Comparison of ENCODE assay signal across 7 mouse cellular contexts in the genomic region with DNA sequence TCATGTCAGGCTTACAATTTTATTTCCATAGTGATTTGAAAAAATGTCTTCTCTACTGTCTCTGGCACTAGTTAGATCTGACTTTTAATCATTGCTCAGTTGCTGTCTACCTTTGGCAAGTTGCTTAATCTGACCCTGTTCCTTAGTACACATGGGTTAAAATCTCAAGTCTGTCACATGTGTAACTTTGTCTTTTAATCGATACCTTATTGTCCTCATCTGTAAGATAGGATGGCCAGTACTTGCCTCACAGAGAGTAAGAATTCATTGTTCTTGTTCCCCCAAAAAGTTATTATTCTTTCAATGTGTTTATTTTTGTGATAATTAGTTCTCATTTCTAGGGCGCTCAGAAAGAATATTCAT. TPM values are rescaled to one million over a fixed set of nuclear protein-coding genes. Genes with fewer than 3 reads are reported as not detected.
DNase-seq lines count a peak whose midpoint lies in the region; ATAC-seq lines count a peak whose summit lies in the region.

No protein-coding gene starts in this region.

- peak overlapping the region; percentile 91 for H3K27ac ChIP-seq in lung, embryonic 16.5 days (ENCODE audit: low read length)
- peak overlapping the region; percentile 91 for H3K27ac ChIP-seq in forebrain, embryonic 11.5 days (ENCODE audit: low read depth, low read length)
- peak overlapping the region; percentile 93 for H3K27ac ChIP-seq in limb, embryonic 13.5 days
- peak overlapping the region; percentile 96; the same call in 1 of the 2 replicates for H3K27ac ChIP-seq in stomach, embryonic 14.5 days (ENCODE audit: low read length)

- H3K27me3 ChIP-seq in lung, embryonic 16.5 days (ENCODE audit: control insufficient read depth, insufficient read depth, low read depth, low read length), result no peaks in the 10 kb centered on the region
- no peaks in the 10 kb centered on the region for H3K27me3 ChIP-seq in forebrain, embryonic 11.5 days (ENCODE audit: control insufficient read depth, insufficient read depth, low read length)
- no peaks in the 10 kb centered on the region for H3K27me3 ChIP-seq in limb, embryonic 13.5 days
- H3K27me3 ChIP-seq in stomach, embryonic 14.5 days (ENCODE audit: control insufficient read depth, insufficient read depth, low read length), result no peaks in the 10 kb centered on the region

- peaks cover 24% of the 10 kb centered on the region for H3K4me1 ChIP-seq in lung, embryonic 16.5 days (replicated peaks; ENCODE audit: control insufficient read depth, insufficient read depth, low read length)
- H3K4me1 ChIP-seq in forebrain, embryonic 11.5 days (replicated peaks; ENCODE audit: control insufficient read depth, insufficient read depth, low read length), result no peaks in the 10 kb centered on the region; the same call in 1 of the 2 replicates
- H3K4me1 ChIP-seq in limb, embryonic 13.5 days, result peaks cover 22% of the 10 kb centered on the region
- H3K4me1 ChIP-seq in stomach, embryonic 14.5 days (ENCODE audit: control insufficient read depth, insufficient read depth, low read length), result peaks cover 12% of the 10 kb centered on the region

- peak overlapping the region; percentile 74 for H3K9ac ChIP-seq in lung, embryonic 16.5 days (ENCODE audit: low read length)
- H3K9ac ChIP-seq in forebrain, embryonic 11.5 days (ENCODE audit: low read length), result peak overlapping the region; percentile 81
- H3K9ac ChIP-seq in limb, embryonic 13.5 days, result peak overlapping the region; percentile 81
- peak overlapping the region; percentile 60 for H3K9ac ChIP-seq in stomach, embryonic 14.5 days (replicated peaks; ENCODE audit: low read depth, low read length)

- WGBS in lung, embryonic 16.5 days, result 30% methylated on average over 2 of the region's 2 CpGs
- WGBS in forebrain, embryonic 11.5 days, result 38% methylated on average over 2 of the region's 2 CpGs
- WGBS in limb, embryonic 13.5 days, result 43% methylated on average over 2 of the region's 2 CpGs
- WGBS in stomach, embryonic 14.5 days, result 37% methylated on average over 2 of the region's 2 CpGs

- ATAC-seq in lung, embryonic 16.5 days (ENCODE audit: low read depth), result no peak
- no peak for ATAC-seq in forebrain, embryonic 11.5 days (replicated peaks; ENCODE audit: low FRiP score)
- no peak for ATAC-seq in limb, embryonic 13.5 days (ENCODE audit: low FRiP score, low read depth)
- ATAC-seq in stomach, embryonic 14.5 days (ENCODE audit: insufficient number of reproducible peaks, insufficient read depth, low FRiP score, low read depth), result no peak
- no peak for ATAC-seq in monocyte, adult 5-6 weeks (replicated peaks; ENCODE audit: insufficient number of reproducible peaks, low FRiP score, low TSS enrichment, poor library complexity, severe bottlenecking)

- no peak for DNase-seq in lung, postnatal 10 days
- DNase-seq in forebrain, embryonic 11.5 days (ENCODE audit: low spot score), result no peak
- no peak for DNase-seq in left cerebral cortex, postnatal 36 days (ENCODE audit: low spot score in 2 of 2)

- H3K4me3 ChIP-seq in lung, embryonic 16.5 days (ENCODE audit: low read length), result peak overlapping the region; percentile 59
- H3K4me3 ChIP-seq in forebrain, embryonic 11.5 days (ENCODE audit: low read depth, low read length), result peak overlapping the region; percentile 56
- H3K4me3 ChIP-seq in limb, embryonic 13.5 days, result peak overlapping the region; percentile 87
- peak overlapping the region; percentile 80 for H3K4me3 ChIP-seq in stomach, embryonic 14.5 days (ENCODE audit: low read depth, low read length)

- peak overlapping the region; percentile 79 for H3K4me2 ChIP-seq in lung, embryonic 16.5 days (ENCODE audit: low read depth, low read length)
- peak overlapping the region; percentile 67 for H3K4me2 ChIP-seq in forebrain, embryonic 11.5 days (ENCODE audit: low read depth, low read length, severe bottlenecking)
- peak overlapping the region; percentile 65 for H3K4me2 ChIP-seq in limb, embryonic 13.5 days (replicated peaks)
- peak overlapping the region; percentile 69 for H3K4me2 ChIP-seq in stomach, embryonic 14.5 days (replicated peaks; ENCODE audit: low read depth, low read length)

- intact Hi-C loops in left cerebral cortex, postnatal 36 days (cut with DNase I), result loop anchor here (5.0 kb wide), 2 partner anchors 45 to 80 kb away; no protein-coding TSS in a partner anchor

- no peaks in the 10 kb centered on the region for H3K9me3 ChIP-seq in lung, embryonic 16.5 days (ENCODE audit: control insufficient read depth, low read length)
- H3K9me3 ChIP-seq in forebrain, embryonic 11.5 days (ENCODE audit: control insufficient read depth, low read length), result no peaks in the 10 kb centered on the region
- H3K9me3 ChIP-seq in limb, embryonic 13.5 days, result no peaks in the 10 kb centered on the region
- no peaks in the 10 kb centered on the region for H3K9me3 ChIP-seq in stomach, embryonic 14.5 days (ENCODE audit: control insufficient read depth, low read depth, low read length)

- H3K36me3 ChIP-seq in lung, embryonic 16.5 days (ENCODE audit: control insufficient read depth, insufficient read depth, low read length), result no peaks in the 10 kb centered on the region
- H3K36me3 ChIP-seq in forebrain, embryonic 11.5 days (ENCODE audit: control insufficient read depth, insufficient read depth, low read length), result no peaks in the 10 kb centered on the region
- H3K36me3 ChIP-seq in limb, embryonic 13.5 days, result 0 out of 2 replicates have a peak, but pooled peaks cover 4% of the 10 kb centered on the region
- H3K36me3 ChIP-seq in stomach, embryonic 14.5 days (ENCODE audit: control insufficient read depth, insufficient read depth, low read length), result no peaks in the 10 kb centered on the region

RNA-seq across cellular contexts. Expression of a gene that starts 1.0 kb away (rescaled TPM):
- polyA plus RNA-seq in lung, embryonic 16.5 days (2015; fragmentation: Nextera tagmentation; extraction: Ambion mirVana), result 11.3 and 11.4 TPM in 2 replicates
- 12.9 and 14.3 TPM in 2 replicates for polyA plus RNA-seq in forebrain, embryonic 11.5 days (2014; fragmentation: Nextera tagmentation; extraction: Ambion mirVana)
- 19.4 and 19.6 TPM in 2 replicates for polyA plus RNA-seq in limb, embryonic 13.5 days (2015; fragmentation: Nextera tagmentation; extraction: Ambion mirVana)
- 22.3 and 28.7 TPM in 2 replicates for polyA plus RNA-seq in stomach, embryonic 14.5 days (2014; fragmentation: Nextera tagmentation; extraction: Ambion mirVana)
- total RNA-seq in monocyte, adult 5-6 weeks (2017), result 26.9 to 46.5 TPM (median 34.1 TPM) in 3 replicates
- 10 to 100 TPM; 85.1 to 97.8 TPM for total RNA-seq in left cerebral cortex, postnatal 36 days (2021)

RNA-seq across cellular contexts. Expression of a gene that starts 27.0 kb away (rescaled TPM):
- 3.6 and 3.7 TPM in 2 replicates for polyA plus RNA-seq in lung, embryonic 16.5 days (2015; fragmentation: Nextera tagmentation; extraction: Ambion mirVana)
- 6.8 and 7.0 TPM in 2 replicates for polyA plus RNA-seq in forebrain, embryonic 11.5 days (2014; fragmentation: Nextera tagmentation; extraction: Ambion mirVana)
- 4.2 and 5.3 TPM in 2 replicates for polyA plus RNA-seq in limb, embryonic 13.5 days (2015; fragmentation: Nextera tagmentation; extraction: Ambion mirVana)
- polyA plus RNA-seq in stomach, embryonic 14.5 days (2014; fragmentation: Nextera tagmentation; extraction: Ambion mirVana), result 3.0 and 3.6 TPM in 2 replicates
- total RNA-seq in monocyte, adult 5-6 weeks (2017), result 15.4 to 39.1 TPM (median 16.3 TPM) in 3 replicates
- total RNA-seq in left cerebral cortex, postnatal 36 days (2021), result 10 to 100 TPM; 34.8 to 39.8 TPM

RNA-seq across cellular contexts. Expression of a gene that starts 38.0 kb away (rescaled TPM):
- polyA plus RNA-seq in lung, embryonic 16.5 days (2015; fragmentation: Nextera tagmentation; extraction: Ambion mirVana), result 25.5 and 28.4 TPM in 2 replicates
- 13.7 and 14.6 TPM in 2 replicates for polyA plus RNA-seq in forebrain, embryonic 11.5 days (2014; fragmentation: Nextera tagmentation; extraction: Ambion mirVana)
- polyA plus RNA-seq in limb, embryonic 13.5 days (2015; fragmentation: Nextera tagmentation; extraction: Ambion mirVana), result 22.0 and 23.6 TPM in 2 replicates
- 18.8 and 21.4 TPM in 2 replicates for polyA plus RNA-seq in stomach, embryonic 14.5 days (2014; fragmentation: Nextera tagmentation; extraction: Ambion mirVana)
- 19.2 to 40.7 TPM (median 19.9 TPM) in 3 replicates for total RNA-seq in monocyte, adult 5-6 weeks (2017)
- total RNA-seq in left cerebral cortex, postnatal 36 days (2021), result 10 to 100 TPM; 34.1 to 38.1 TPM

RNA-seq across cellular contexts. Expression of a gene that starts 44.0 kb away (rescaled TPM):
- polyA plus RNA-seq in lung, embryonic 16.5 days (2015; fragmentation: Nextera tagmentation; extraction: Ambion mirVana), result 105 and 110 TPM in 2 replicates
- 57.5 and 58.5 TPM in 2 replicates for polyA plus RNA-seq in forebrain, embryonic 11.5 days (2014; fragmentation: Nextera tagmentation; extraction: Ambion mirVana)
- 102 and 103 TPM in 2 replicates for polyA plus RNA-seq in limb, embryonic 13.5 days (2015; fragmentation: Nextera tagmentation; extraction: Ambion mirVana)
- 114 and 119 TPM in 2 replicates for polyA plus RNA-seq in stomach, embryonic 14.5 days (2014; fragmentation: Nextera tagmentation; extraction: Ambion mirVana)
- total RNA-seq in monocyte, adult 5-6 weeks (2017), result 32.3 to 49.4 TPM (median 46.6 TPM) in 3 replicates
- 10 to 100 TPM; 45.8 to 51.9 TPM for total RNA-seq in left cerebral cortex, postnatal 36 days (2021)

RNA-seq across cellular contexts. Expression of a gene that starts 48.7 kb away (rescaled TPM):
- 5.8 TPM in 2 replicates for polyA plus RNA-seq in lung, embryonic 16.5 days (2015; fragmentation: Nextera tagmentation; extraction: Ambion mirVana)
- polyA plus RNA-seq in forebrain, embryonic 11.5 days (2014; fragmentation: Nextera tagmentation; extraction: Ambion mirVana), result 6.0 and 6.2 TPM in 2 replicates
- polyA plus RNA-seq in limb, embryonic 13.5 days (2015; fragmentation: Nextera tagmentation; extraction: Ambion mirVana), result 10.9 and 12.5 TPM in 2 replicates
- polyA plus RNA-seq in stomach, embryonic 14.5 days (2014; fragmentation: Nextera tagmentation; extraction: Ambion mirVana), result 20.6 and 21.4 TPM in 2 replicates
- total RNA-seq in monocyte, adult 5-6 weeks (2017), result 0.49 to 1.1 TPM in 2 of 3 replicates, not detected in the other
- total RNA-seq in left cerebral cortex, postnatal 36 days (2021), result not detected
